Mouse (Mus musculus) hindbrain, embryonic 13.5 days (tissue): ENCODE measurements around the gene Zdhhc8. TPM values are rescaled to one million over a fixed set of nuclear protein-coding genes. Genes with fewer than 3 reads are reported as not detected.

Experiments
- ATAC-seq: fragments of 200-750 bp; cut with Nextera tagmentation; 2 replicates; pipeline ENCODE4 v1.8.0; 2017; ENCODE audit warnings: moderate TSS enrichment; ENCODE audit not compliant: low FRiP score
- H3K27ac ChIP-seq: fragments of 300-500 bp; sonication (generic); 2 replicates; pipeline ENCODE4 v1.5.1; 2015; ENCODE audit warnings: inconsistent platforms, mild to moderate bottlenecking, moderate library complexity
- H3K27me3 ChIP-seq: fragments of 300-500 bp; sonication (generic); 2 replicates; pipeline ENCODE4 v1.6.1; 2015; ENCODE audit warnings: mild to moderate bottlenecking, inconsistent platforms
- H3K36me3 ChIP-seq: fragments of 300-500 bp; sonication (generic); 2 replicates; pipeline ENCODE4 v1.6.1; 2015; ENCODE audit warnings: mild to moderate bottlenecking, inconsistent platforms
- H3K4me1 ChIP-seq: fragments of 300-500 bp; sonication (generic); replicated peaks from 2 replicates; pipeline ENCODE4 v1.6.1; 2015; ENCODE audit warnings: inconsistent platforms
- H3K4me2 ChIP-seq: fragments of 300-500 bp; sonication (generic); 2 replicates; pipeline ENCODE4 v1.6.1; 2015; ENCODE audit warnings: inconsistent platforms, mild to moderate bottlenecking, moderate library complexity
- H3K4me3 ChIP-seq: fragments of 300-500 bp; sonication (generic); 2 replicates; pipeline ENCODE4 v1.5.1; 2015; ENCODE audit warnings: mild to moderate bottlenecking, inconsistent platforms
- H3K9ac ChIP-seq: fragments of 300-500 bp; sonication (generic); 2 replicates; pipeline ENCODE4 v1.6.1; 2015; ENCODE audit warnings: mild to moderate bottlenecking, inconsistent platforms
- H3K9me3 ChIP-seq: fragments of 300-500 bp; sonication (generic); 2 replicates; pipeline ENCODE4 v1.6.1; 2016; ENCODE audit warnings: inconsistent platforms
- WGBS: fragments of 180-500 bp; shearing (Covaris S2); methylation state at CpG from one replicate; pipeline ENCODE4 v1.1.7; 2015; 5-methylcytosine and 5-hydroxymethylcytosine counted together
- polyA plus RNA-seq: library from polyadenylated mRNA; unstranded; fragments of >200 nt; fragmentation: Nextera tagmentation; extraction: Ambion mirVana; gene quantifications from 2 replicates; pipeline ENCODE4 v1.2.1, GENCODE M21; 2015

Gene Zdhhc8
- polyA plus RNA-seq, 1 experiment from 2014 or later, result 12.2 TPM

GRCm38 (mm10) chr16:18227897-18228422, 7.0 kb downstream of the Zdhhc8 start:
- no peak overlapping the region for H3K4me3 ChIP-seq
- peaks cover 37% of the 10 kb centered on the region for H3K4me1 ChIP-seq
- WGBS, result 95% methylated on average over 20 of the region's 20 CpGs
- no peak overlapping the region for H3K27ac ChIP-seq
- H3K4me2 ChIP-seq, result no peak overlapping the region
- no peak for ATAC-seq
- H3K9me3 ChIP-seq, result no peaks in the 10 kb centered on the region
- peaks cover 58% of the 10 kb centered on the region for H3K36me3 ChIP-seq
- H3K27me3 ChIP-seq, result no peaks in the 10 kb centered on the region
- no peak overlapping the region for H3K9ac ChIP-seq

- WGBS, result 96% methylated on average over 13 of the region's 13 CpGs
- ATAC-seq, result no peak
These were observed 7.7 kb downstream of the Zdhhc8 start for GRCm38 (mm10) chr16:18227187-18227586.

GRCm38 (mm10) chr16:18222188-18222587, 12.7 kb downstream of the Zdhhc8 start:
- Histone ChIP-seq H3K9me3 (no peaks in the 10 kb centered on the region), H3K4me1 (peaks cover 12% of the 10 kb centered on the region), H3K27me3 (no peaks in the 10 kb centered on the region), H3K4me3 (no peak overlapping the region), H3K9ac (no peak overlapping the region), H3K36me3 (peaks cover 65% of the 10 kb centered on the region), H3K4me2 (no peak overlapping the region), H3K27ac (no peak overlapping the region)
- no peak for ATAC-seq
- 82% methylated on average over 11 of the region's 11 CpGs for WGBS

More at GRCm38 (mm10) chr16:18227187-18227586, 7.7 kb downstream of the Zdhhc8 start:
- Histone ChIP-seq H3K4me1 (peaks cover 36% of the 10 kb centered on the region), H3K4me2 (no peak overlapping the region), H3K27ac (no peak overlapping the region), H3K4me3 (no peak overlapping the region), H3K9ac (peak overlapping the region; percentile 15; the same call in 1 of the 2 replicates), H3K36me3 (peaks cover 66% of the 10 kb centered on the region), H3K27me3 (no peaks in the 10 kb centered on the region), H3K9me3 (no peaks in the 10 kb centered on the region)

- Histone ChIP-seq H3K4me3 (no peak overlapping the region), H3K27me3 (no peaks in the 10 kb centered on the region), H3K27ac (no peak overlapping the region), H3K4me2 (no peak overlapping the region), H3K9ac (no peak overlapping the region), H3K9me3 (no peaks in the 10 kb centered on the region), H3K36me3 (peaks cover 58% of the 10 kb centered on the region), H3K4me1 (peaks cover 12% of the 10 kb centered on the region)
- 73% methylated on average over 11 of the region's 11 CpGs for WGBS
- ATAC-seq, result no peak
These were observed 13.4 kb downstream of the Zdhhc8 start for GRCm38 (mm10) chr16:18221543-18221898.

- WGBS, result 91% methylated on average over 6 of the region's 6 CpGs
- H3K27ac ChIP-seq, result no peak overlapping the region; the same call in 1 of the 2 replicates
- H3K4me2 ChIP-seq, result no peak overlapping the region
These were observed 13.9 kb downstream of the Zdhhc8 start for GRCm38 (mm10) chr16:18220856-18221542.

GRCm38 (mm10) chr16:18220001-18220400, 14.9 kb downstream of the Zdhhc8 start:
- ATAC-seq, result no peak
- Histone ChIP-seq H3K27me3 (no peaks in the 10 kb centered on the region), H3K27ac (0 out of 2 replicates have a peak overlapping the region, but pooled peaks have one; percentile 23), H3K4me2 (no peak overlapping the region), H3K9me3 (no peaks in the 10 kb centered on the region), H3K36me3 (peaks cover 43% of the 10 kb centered on the region), H3K4me1 (peaks cover 25% of the 10 kb centered on the region), H3K4me3 (no peak overlapping the region), H3K9ac (0 out of 2 replicates have a peak overlapping the region, but pooled peaks have one; percentile 24)
- WGBS, result 64% methylated on average over 8 of the region's 8 CpGs

More at GRCm38 (mm10) chr16:18220856-18221542, 13.9 kb downstream of the Zdhhc8 start:
- H3K36me3 ChIP-seq, result peaks cover 53% of the 10 kb centered on the region
- ATAC-seq, result no peak
- H3K4me1 ChIP-seq, result peaks cover 16% of the 10 kb centered on the region
- no peak overlapping the region for H3K9ac ChIP-seq
- no peaks in the 10 kb centered on the region for H3K27me3 ChIP-seq
- no peaks in the 10 kb centered on the region for H3K9me3 ChIP-seq
- no peak overlapping the region for H3K4me3 ChIP-seq

GRCm38 (mm10) chr16:18218580-18218996, 16.3 kb downstream of the Zdhhc8 start:
- Histone ChIP-seq H3K27ac (no peak overlapping the region), H3K9me3 (no peaks in the 10 kb centered on the region), H3K27me3 (no peaks in the 10 kb centered on the region), H3K4me2 (no peak overlapping the region), H3K4me3 (no peak overlapping the region), H3K9ac (0 out of 2 replicates have a peak overlapping the region, but pooled peaks have one; percentile 14), H3K36me3 (peaks cover 29% of the 10 kb centered on the region), H3K4me1 (peaks cover 39% of the 10 kb centered on the region)
- ATAC-seq, result no peak
- 80% methylated on average over 9 of the region's 9 CpGs for WGBS

- no peak for ATAC-seq
- no peak within 1 kb of the TSS for H3K27ac ChIP-seq
- 0 out of 2 replicates have a peak within 1 kb of the TSS, but pooled peaks have one; percentile 14 for H3K9ac ChIP-seq
- no peaks in the 10 kb centered on the region for H3K27me3 ChIP-seq
- H3K4me1 ChIP-seq, result peaks cover 49% of the 10 kb centered on the region
- H3K4me3 ChIP-seq, result no peak within 1 kb of the TSS
- WGBS, result 86% methylated on average over 4 of the region's 4 CpGs
- H3K4me2 ChIP-seq, result no peak within 1 kb of the TSS
- no peaks in the 10 kb centered on the region for H3K9me3 ChIP-seq
- H3K36me3 ChIP-seq, result peaks cover 19% of the 10 kb centered on the region
These were observed 17.4 kb downstream of the Zdhhc8 start, which contains the start of gene Ccdc188 for GRCm38 (mm10) chr16:18217579-18217978. TSS of gene Ccdc188 (plus strand) at chr16:18217879.

GRCm38 (mm10) chr16:18214858-18215257, 20.1 kb downstream of the Zdhhc8 start:
- H3K9me3 ChIP-seq, result no peaks in the 10 kb centered on the region
- H3K4me3 ChIP-seq, result peak overlapping the region; percentile 31
- H3K4me1 ChIP-seq, result peaks cover 53% of the 10 kb centered on the region
- H3K36me3 ChIP-seq, result no peaks in the 10 kb centered on the region
- peak overlapping the region; percentile 90 for H3K27ac ChIP-seq
- H3K27me3 ChIP-seq, result 0 out of 2 replicates have a peak, but pooled peaks cover 4% of the 10 kb centered on the region
- no peak for ATAC-seq
- WGBS, result 67% methylated on average over 7 of the region's 7 CpGs
- H3K4me2 ChIP-seq, result peak overlapping the region; percentile 55
- H3K9ac ChIP-seq, result peak overlapping the region; percentile 59; the same call in 1 of the 2 replicates

GRCm38 (mm10) chr16:18213689-18214088, 21.2 kb downstream of the Zdhhc8 start:
- Histone ChIP-seq H3K27me3 (0 out of 2 replicates have a peak, but pooled peaks cover 4% of the 10 kb centered on the region), H3K36me3 (no peaks in the 10 kb centered on the region), H3K4me2 (peak overlapping the region; percentile 55), H3K4me3 (peak overlapping the region; percentile 31), H3K27ac (peak overlapping the region; percentile 90), H3K4me1 (peaks cover 56% of the 10 kb centered on the region), H3K9me3 (no peaks in the 10 kb centered on the region), H3K9ac (peak overlapping the region; percentile 59)
- ATAC-seq, result peak; percentile 91
- WGBS, result 16% methylated on average over 6 of the region's 6 CpGs

GRCm38 (mm10) chr16:18211417-18212171, 23.3 kb downstream of the Zdhhc8 start:
- Histone ChIP-seq H3K9me3 (no peaks in the 10 kb centered on the region), H3K4me1 (peaks cover 56% of the 10 kb centered on the region), H3K27me3 (0 out of 2 replicates have a peak, but pooled peaks cover 9% of the 10 kb centered on the region), H3K27ac (no peak overlapping the region), H3K9ac (no peak overlapping the region), H3K36me3 (no peaks in the 10 kb centered on the region), H3K4me3 (no peak overlapping the region), H3K4me2 (no peak overlapping the region)
- no peak for ATAC-seq
- WGBS, result 46% methylated on average over 10 of the region's 10 CpGs
